Mouse (Mus musculus) embryonic facial prominence, embryonic 15.5 days (tissue): ENCODE results near the gene Tlr13. TPM values are rescaled to one million over a fixed set of nuclear protein-coding genes. Genes with fewer than 3 reads are reported as not detected.

Experiments
- ATAC-seq: fragments of 200-750 bp; cut with Nextera tagmentation; 2 replicates; pipeline ENCODE4 v1.8.0; 2017; ENCODE audit warnings: low read depth, moderate TSS enrichment; ENCODE audit not compliant: insufficient number of reproducible peaks, low FRiP score, low TSS enrichment
- H3K27ac ChIP-seq: fragments of 300-500 bp; sonication (generic); replicated peaks from 2 replicates; pipeline ENCODE4 v1.5.1; 2015; ENCODE audit warnings: mild to moderate bottlenecking, inconsistent platforms
- H3K27me3 ChIP-seq: fragments of 300-500 bp; sonication (generic); 2 replicates; pipeline ENCODE4 v1.6.1; 2015; ENCODE audit warnings: inconsistent platforms
- H3K36me3 ChIP-seq: fragments of 300-500 bp; sonication (generic); 2 replicates; pipeline ENCODE4 v1.6.1; 2015; ENCODE audit warnings: mild to moderate bottlenecking, inconsistent platforms
- H3K4me1 ChIP-seq: fragments of 300-500 bp; sonication (generic); 2 replicates; pipeline ENCODE4 v1.6.1; 2015; ENCODE audit warnings: inconsistent platforms
- H3K4me2 ChIP-seq: fragments of 300-500 bp; sonication (generic); replicated peaks from 2 replicates; pipeline ENCODE4 v1.6.1; 2015; ENCODE audit warnings: mild to moderate bottlenecking, inconsistent platforms
- H3K4me3 ChIP-seq: fragments of 300-500 bp; sonication (generic); replicated peaks from 2 replicates; pipeline ENCODE4 v1.5.1; 2015; ENCODE audit warnings: mild to moderate bottlenecking, inconsistent platforms
- H3K9ac ChIP-seq: fragments of 300-500 bp; sonication (generic); 2 replicates; pipeline ENCODE4 v1.6.1; 2015; ENCODE audit warnings: inconsistent platforms
- H3K9me3 ChIP-seq: fragments of 300-500 bp; sonication (generic); replicated peaks from 2 replicates; pipeline ENCODE4 v1.6.1; 2016; ENCODE audit warnings: inconsistent platforms
- WGBS: fragments of 180-500 bp; shearing (Covaris S2); methylation state at CpG from one replicate; pipeline ENCODE4 v1.1.7; 2015; 5-methylcytosine and 5-hydroxymethylcytosine counted together
- polyA plus RNA-seq: library from polyadenylated mRNA; unstranded; fragments of >200 nt; fragmentation: Nextera tagmentation; extraction: Ambion mirVana; gene quantifications from 2 replicates; pipeline ENCODE4 v1.2.1, GENCODE M21; 2015

Tlr13 gene
- polyA plus RNA-seq = 1.00 and 1.3 TPM in 2 replicates

DNA sequence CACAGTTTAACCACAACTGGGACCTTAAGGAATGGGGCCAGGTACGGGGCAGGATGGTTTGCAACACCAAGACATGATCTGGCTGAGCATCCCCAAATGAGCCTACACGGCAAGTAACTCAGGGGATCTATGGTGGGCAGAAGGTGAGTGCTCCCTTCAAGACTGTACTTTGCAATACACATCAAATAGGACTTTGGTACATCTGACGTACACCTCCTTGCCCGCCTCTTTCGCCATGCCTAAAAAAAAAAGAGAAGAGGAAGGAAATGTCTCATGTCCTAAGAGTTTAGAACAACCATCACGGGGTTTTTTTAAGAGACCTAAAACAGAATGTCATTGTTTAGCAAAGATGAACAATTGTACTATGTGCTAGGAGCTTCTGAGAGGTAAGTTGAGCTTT, at the start of gene Tlr13:
Gene Tlr13 (plus strand): TSS at position 269 of the 400 bp plus-strand sequence.
- no peak within 1 kb of the TSS for H3K4me3 ChIP-seq
- H3K9me3 ChIP-seq = no peaks in the 10 kb centered on the region
- no peak within 1 kb of the TSS for H3K27ac ChIP-seq
- H3K27me3 ChIP-seq = no peaks in the 10 kb centered on the region
- H3K4me1 ChIP-seq = no peaks in the 10 kb centered on the region
- no peak for ATAC-seq
- WGBS = 81% methylated on average over 6 of the region's 6 CpGs
- H3K9ac ChIP-seq = no peak within 1 kb of the TSS
- no peaks in the 10 kb centered on the region for H3K36me3 ChIP-seq
- no peak within 1 kb of the TSS for H3K4me2 ChIP-seq

- Histone ChIP-seq H3K4me3 (no peak overlapping the region), H3K9ac (no peak overlapping the region), H3K27me3 (no peaks in the 10 kb centered on the region), H3K27ac (no peak overlapping the region), H3K36me3 (peaks cover 3% of the 10 kb centered on the region; the same call in 1 of the 2 replicates), H3K4me1 (no peaks in the 10 kb centered on the region), H3K4me2 (no peak overlapping the region), H3K9me3 (no peaks in the 10 kb centered on the region)
- ATAC-seq = no peak
- WGBS = 49% methylated on average over 2 of the region's 2 CpGs
Observed at GRCm38 (mm10) chrX:106105464-106105863, 37.5 kb upstream of the Tlr13 start.

- 93% methylated on average over 4 of the region's 4 CpGs for WGBS
- Histone ChIP-seq H3K27ac (no peak overlapping the region), H3K4me3 (no peak overlapping the region), H3K4me1 (no peaks in the 10 kb centered on the region), H3K9ac (no peak overlapping the region), H3K4me2 (no peak overlapping the region), H3K27me3 (no peaks in the 10 kb centered on the region), H3K36me3 (peaks cover 3% of the 10 kb centered on the region; the same call in 1 of the 2 replicates), H3K9me3 (no peaks in the 10 kb centered on the region)
- no peak for ATAC-seq
Observed at GRCm38 (mm10) chrX:106113881-106114280, 29.1 kb upstream of the Tlr13 start.

DNA sequence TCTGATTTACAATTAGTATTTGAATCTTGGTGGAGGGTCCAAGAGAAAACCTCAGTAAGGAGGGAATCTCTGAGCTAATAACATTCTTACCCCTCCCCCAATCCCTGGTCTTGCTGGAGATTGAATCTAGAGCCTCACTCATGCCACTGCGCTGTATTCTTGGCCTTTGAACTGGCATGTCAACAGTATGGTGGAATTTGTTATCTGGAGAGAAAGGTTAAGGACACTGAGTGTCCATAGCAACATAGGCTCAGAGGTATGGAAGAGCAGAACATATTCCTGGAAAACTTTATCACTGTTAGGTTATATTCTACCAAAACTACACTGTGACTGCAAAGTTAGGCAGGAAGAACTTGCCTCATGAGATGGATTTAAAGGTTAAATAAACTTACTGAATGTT, 28.3 kb upstream of the Tlr13 start:
- no peak overlapping the region for H3K27ac ChIP-seq
- no peaks in the 10 kb centered on the region for H3K4me1 ChIP-seq
- H3K9me3 ChIP-seq = no peaks in the 10 kb centered on the region
- H3K4me3 ChIP-seq = no peak overlapping the region
- WGBS = 86% methylated on average over 1 of the region's 1 CpGs
- H3K36me3 ChIP-seq = peaks cover 3% of the 10 kb centered on the region; the same call in 1 of the 2 replicates
- ATAC-seq = no peak
- no peak overlapping the region for H3K4me2 ChIP-seq
- no peak overlapping the region for H3K9ac ChIP-seq
- no peaks in the 10 kb centered on the region for H3K27me3 ChIP-seq

DNA sequence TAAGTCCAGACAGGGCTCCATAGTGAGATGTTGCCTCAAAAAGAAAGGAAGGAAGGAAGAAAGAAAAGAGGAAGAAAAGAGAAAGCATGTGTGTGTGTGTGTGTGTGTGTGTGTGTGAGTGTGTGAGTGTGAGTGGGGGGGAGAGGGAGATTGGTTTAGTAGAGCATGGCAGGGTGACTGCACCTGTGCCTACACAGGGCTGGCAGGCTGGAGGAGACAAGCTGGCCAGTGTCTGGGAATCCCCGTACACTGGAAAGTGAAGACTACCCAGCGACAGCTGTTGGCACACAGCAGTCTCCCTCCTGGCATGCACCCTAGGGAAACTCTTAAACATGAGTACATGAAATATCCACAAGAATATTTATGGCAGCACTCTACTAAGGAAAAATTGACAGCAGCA, 20.2 kb upstream of the Tlr13 start:
- WGBS = 87% methylated on average over 2 of the region's 2 CpGs
- Histone ChIP-seq H3K9me3 (no peaks in the 10 kb centered on the region), H3K4me1 (no peaks in the 10 kb centered on the region), H3K9ac (no peak overlapping the region), H3K4me3 (no peak overlapping the region), H3K27me3 (no peaks in the 10 kb centered on the region), H3K4me2 (no peak overlapping the region), H3K27ac (no peak overlapping the region), H3K36me3 (no peaks in the 10 kb centered on the region)
- ATAC-seq = no peak

DNA sequence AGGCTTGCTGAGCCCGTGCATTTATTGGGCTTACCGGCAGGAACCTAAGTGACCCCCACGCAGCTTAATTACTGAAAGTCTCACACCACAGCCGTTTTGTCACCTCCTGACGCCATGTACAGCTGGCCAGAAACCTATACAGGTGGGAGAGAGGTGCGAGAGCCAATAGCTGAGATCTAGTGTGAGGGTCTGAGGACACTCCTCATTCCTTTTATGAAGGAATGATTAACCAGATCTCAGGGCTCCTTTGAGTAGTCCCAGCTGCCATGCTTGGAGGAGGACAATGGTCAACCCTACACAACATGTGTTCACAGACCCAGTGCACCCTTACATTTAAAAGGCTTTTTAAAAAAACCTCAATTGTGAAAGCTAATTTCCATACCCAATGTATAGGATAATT, 14.7 kb upstream of the Tlr13 start:
- no peak overlapping the region for H3K27ac ChIP-seq
- ATAC-seq = no peak
- WGBS = 84% methylated on average over 6 of the region's 6 CpGs
- H3K4me1 ChIP-seq = no peaks in the 10 kb centered on the region
- H3K27me3 ChIP-seq = no peaks in the 10 kb centered on the region
- no peak overlapping the region for H3K4me3 ChIP-seq
- H3K36me3 ChIP-seq = no peaks in the 10 kb centered on the region
- H3K4me2 ChIP-seq = no peak overlapping the region
- H3K9me3 ChIP-seq = no peaks in the 10 kb centered on the region
- no peak overlapping the region for H3K9ac ChIP-seq

DNA sequence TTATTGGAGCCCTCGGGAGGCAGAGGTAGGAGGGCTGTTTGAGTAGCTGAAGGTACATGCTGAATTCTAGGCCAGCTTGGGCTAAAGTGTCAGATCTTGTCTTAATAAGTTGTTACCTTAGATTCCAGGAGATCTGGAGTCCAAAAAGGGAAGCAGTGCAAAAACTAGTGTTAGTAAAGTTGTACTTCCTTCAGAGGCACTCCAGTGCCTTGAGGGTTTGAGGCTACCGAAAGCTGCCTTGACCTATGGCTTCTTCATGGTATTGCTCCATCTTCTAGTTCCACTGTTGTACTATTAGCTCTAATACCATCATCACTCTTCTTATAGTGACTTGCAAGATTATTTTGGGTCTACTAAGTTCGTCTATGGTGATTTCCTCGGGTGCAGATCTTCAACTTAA, 13.1 kb upstream of the Tlr13 start:
- H3K4me3 ChIP-seq = no peak overlapping the region
- ATAC-seq = no peak
- H3K27me3 ChIP-seq = no peaks in the 10 kb centered on the region
- 88% methylated on average over 4 of the region's 4 CpGs for WGBS
- H3K4me2 ChIP-seq = no peak overlapping the region
- no peaks in the 10 kb centered on the region for H3K9me3 ChIP-seq
- no peak overlapping the region for H3K27ac ChIP-seq
- no peaks in the 10 kb centered on the region for H3K4me1 ChIP-seq
- no peak overlapping the region for H3K9ac ChIP-seq
- no peaks in the 10 kb centered on the region for H3K36me3 ChIP-seq

DNA sequence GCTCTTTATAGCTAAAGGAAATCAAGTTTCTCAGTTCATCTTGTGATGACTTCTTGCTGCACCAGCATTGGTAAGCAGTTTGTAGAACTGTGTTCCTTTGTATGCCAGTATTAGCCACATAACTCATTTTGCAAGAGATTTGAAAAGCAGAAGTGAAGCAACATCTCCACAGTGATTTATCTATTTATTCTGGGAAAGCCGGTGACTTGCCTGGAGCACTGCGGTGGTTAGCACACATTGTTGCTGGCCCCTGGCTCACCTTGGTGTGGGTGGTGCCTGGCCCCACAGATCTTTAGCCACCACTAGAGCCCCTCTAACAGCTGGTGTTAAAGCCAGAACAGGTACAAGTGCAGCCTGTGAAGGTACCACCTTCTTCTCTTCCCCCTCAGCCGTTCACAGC, 8.1 kb upstream of the Tlr13 start:
- Histone ChIP-seq H3K9me3 (no peaks in the 10 kb centered on the region), H3K27ac (no peak overlapping the region), H3K9ac (no peak overlapping the region), H3K36me3 (no peaks in the 10 kb centered on the region), H3K4me1 (no peaks in the 10 kb centered on the region), H3K4me3 (no peak overlapping the region), H3K4me2 (no peak overlapping the region), H3K27me3 (no peaks in the 10 kb centered on the region)
- WGBS = 83% methylated on average over 3 of the region's 3 CpGs
- no peak for ATAC-seq

DNA sequence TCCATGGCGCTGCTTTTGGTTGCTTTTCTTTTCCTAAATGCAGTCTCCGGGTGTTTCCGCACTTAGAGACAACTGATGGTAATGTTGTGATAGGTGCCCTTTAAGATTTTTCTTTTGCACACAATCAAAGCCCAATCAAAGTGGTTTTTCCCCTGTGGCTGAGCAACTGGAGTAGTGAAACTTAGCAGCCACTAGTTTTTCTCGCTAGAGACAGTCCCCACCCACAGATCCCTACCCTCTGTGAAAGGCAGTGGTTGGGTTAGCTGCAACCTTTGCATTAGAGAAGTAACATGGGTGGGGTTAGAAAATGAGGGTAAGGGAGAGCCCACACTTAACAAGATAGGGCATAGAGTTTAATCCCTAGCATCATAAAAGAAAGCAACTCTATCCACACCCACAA, 7.5 kb upstream of the Tlr13 start:
- Histone ChIP-seq H3K4me1 (no peaks in the 10 kb centered on the region), H3K9me3 (no peaks in the 10 kb centered on the region), H3K27ac (no peak overlapping the region), H3K9ac (no peak overlapping the region), H3K36me3 (no peaks in the 10 kb centered on the region), H3K4me3 (no peak overlapping the region), H3K4me2 (no peak overlapping the region), H3K27me3 (no peaks in the 10 kb centered on the region)
- no peak for ATAC-seq
- 75% methylated on average over 4 of the region's 4 CpGs for WGBS

DNA sequence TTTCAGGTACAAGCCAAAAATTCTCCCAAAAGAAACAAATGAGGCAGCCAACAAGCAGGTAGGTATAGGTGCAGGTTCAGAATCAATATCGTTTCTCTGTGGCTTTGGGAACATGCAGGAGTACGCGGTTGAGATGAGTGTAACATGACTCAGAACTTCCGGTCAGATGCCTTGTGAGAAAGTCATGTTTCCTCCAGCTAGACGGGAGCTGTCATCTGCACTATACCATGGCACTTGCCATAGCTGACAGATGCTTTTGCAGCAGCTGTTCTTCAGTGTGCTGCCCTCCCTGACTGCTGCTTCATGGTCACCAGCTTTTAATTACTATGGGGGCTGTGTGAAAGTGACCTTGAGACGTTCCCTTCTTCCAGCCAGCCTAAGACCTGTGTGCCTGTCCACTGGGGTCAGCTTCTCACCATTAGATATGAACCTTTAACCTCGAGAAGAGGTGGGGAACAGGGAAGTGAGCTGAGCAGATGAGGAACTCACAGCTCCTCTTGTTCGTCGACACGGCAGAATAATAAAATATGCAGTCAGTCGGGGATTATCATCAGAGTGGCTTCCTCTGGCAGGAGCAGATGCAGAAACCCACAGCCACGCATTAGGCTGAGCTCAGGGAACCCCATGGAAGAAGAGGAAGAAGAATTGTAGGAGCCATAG, 7.0 kb upstream of the Tlr13 start:
- Histone ChIP-seq H3K9me3 (no peaks in the 10 kb centered on the region), H3K27me3 (no peaks in the 10 kb centered on the region), H3K9ac (no peak overlapping the region), H3K36me3 (no peaks in the 10 kb centered on the region), H3K4me2 (no peak overlapping the region), H3K27ac (no peak overlapping the region; the same call in 1 of the 2 replicates), H3K4me3 (no peak overlapping the region), H3K4me1 (no peaks in the 10 kb centered on the region)
- ATAC-seq = no peak
- WGBS = 55% methylated on average over 12 of the region's 12 CpGs

GRCm38 (mm10) chrX:106139309-106140070, 3.5 kb upstream of the Tlr13 start:
- no peak overlapping the region for H3K4me3 ChIP-seq
- ATAC-seq = no peak
- no peaks in the 10 kb centered on the region for H3K4me1 ChIP-seq
- no peak overlapping the region for H3K27ac ChIP-seq
- 75% methylated on average over 13 of the region's 13 CpGs for WGBS
- H3K9me3 ChIP-seq = no peaks in the 10 kb centered on the region
- H3K4me2 ChIP-seq = no peak overlapping the region
- no peaks in the 10 kb centered on the region for H3K36me3 ChIP-seq
- H3K9ac ChIP-seq = no peak overlapping the region
- H3K27me3 ChIP-seq = no peaks in the 10 kb centered on the region

- no peak for ATAC-seq
- H3K36me3 ChIP-seq = no peaks in the 10 kb centered on the region
- H3K4me1 ChIP-seq = no peaks in the 10 kb centered on the region
- 79% methylated on average over 1 of the region's 1 CpGs for WGBS
- no peaks in the 10 kb centered on the region for H3K27me3 ChIP-seq
- no peak overlapping the region for H3K9ac ChIP-seq
- no peak overlapping the region for H3K27ac ChIP-seq
- H3K4me3 ChIP-seq = no peak overlapping the region
- no peaks in the 10 kb centered on the region for H3K9me3 ChIP-seq
- H3K4me2 ChIP-seq = no peak overlapping the region
Observed at GRCm38 (mm10) chrX:106148185-106148584, 5.2 kb downstream of the Tlr13 start.
